Mouse (Mus musculus): Measurements from ENCODE around the gene Rtn4rl1. TPM values are rescaled to one million over a fixed set of nuclear protein-coding genes. Genes with fewer than 3 reads are reported as not detected.

Gene Rtn4rl1
- polyA plus RNA-seq, 1 experiment, result 0.40 TPM

GRCm38 (mm10) chr11:75270985-75271434, 77.4 kb downstream of the Rtn4rl1 start:
- Histone ChIP-seq H3K4me3 (ENCODE audit: insufficient read depth, poor library complexity, severe bottlenecking) (no peak overlapping the region), H3K36me3 (ENCODE audit: control insufficient read depth, insufficient read depth) (no peaks in the 10 kb centered on the region), H3K79me2 (ENCODE audit: control insufficient read depth, insufficient read depth) (no peaks in the 10 kb centered on the region), H3ac (ENCODE audit: control insufficient read depth, insufficient read length, low read depth) (no peak overlapping the region), H3K79me3 (ENCODE audit: low read depth) (no peaks in the 10 kb centered on the region), H3K27me3 (ENCODE audit: control insufficient read depth, insufficient read depth, insufficient read length) (peaks cover 10% of the 10 kb centered on the region)
- TF ChIP-seq CEBPB (IDR thresholded peaks at IDR 0.05; ENCODE audit: low read depth) (no peak), MYOD1 (IDR thresholded peaks at IDR 0.05; ENCODE audit: control insufficient read depth, insufficient read length, low read depth) (no peak), USF1 (IDR thresholded peaks at IDR 0.05; ENCODE audit: low read depth) (no peak), FOSL1 (IDR thresholded peaks at IDR 0.05; ENCODE audit: insufficient read depth, low read length, poor library complexity, severe bottlenecking) (no peak), MYOG (IDR thresholded peaks at IDR 0.05; ENCODE audit: control insufficient read depth, extremely low read depth, insufficient read length) (no peak), CTCF (IDR thresholded peaks at IDR 0.05; ENCODE audit: control insufficient read depth, insufficient read depth, insufficient read length) (no peak), MAX (IDR thresholded peaks at IDR 0.05) (no peak)

- no peak overlapping the region for H3ac ChIP-seq (ENCODE audit: control insufficient read depth, insufficient read length, low read depth)
- no peak overlapping the region for H3K4me3 ChIP-seq (ENCODE audit: insufficient read depth, poor library complexity, severe bottlenecking)
- peaks cover 14% of the 10 kb centered on the region for H3K27me3 ChIP-seq (ENCODE audit: control insufficient read depth, insufficient read depth, insufficient read length)
- H3K36me3 ChIP-seq (ENCODE audit: control insufficient read depth, insufficient read depth), result no peaks in the 10 kb centered on the region
- TF ChIP-seq FOSL1 (IDR thresholded peaks at IDR 0.05; ENCODE audit: insufficient read depth, low read length, poor library complexity, severe bottlenecking), result no peak
- no peak for TF ChIP-seq USF1 (IDR thresholded peaks at IDR 0.05; ENCODE audit: low read depth)
- TF ChIP-seq MYOD1 (IDR thresholded peaks at IDR 0.05; ENCODE audit: control insufficient read depth, insufficient read length, low read depth), result no peak
- no peaks in the 10 kb centered on the region for H3K79me3 ChIP-seq (ENCODE audit: low read depth)
- H3K79me2 ChIP-seq (ENCODE audit: control insufficient read depth, insufficient read depth), result no peaks in the 10 kb centered on the region
Observed at GRCm38 (mm10) chr11:75273466-75273865, 79.9 kb downstream of the Rtn4rl1 start.

GRCm38 (mm10) chr11:75275035-75275434, 81.5 kb downstream of the Rtn4rl1 start:
- peaks cover 17% of the 10 kb centered on the region for H3K27me3 ChIP-seq (ENCODE audit: control insufficient read depth, insufficient read depth, insufficient read length)
- TF ChIP-seq CEBPB (IDR thresholded peaks at IDR 0.05; ENCODE audit: low read depth), result no peak
- no peak for TF ChIP-seq USF1 (IDR thresholded peaks at IDR 0.05; ENCODE audit: low read depth)
- no peaks in the 10 kb centered on the region for H3K36me3 ChIP-seq (ENCODE audit: control insufficient read depth, insufficient read depth)
- H3K79me2 ChIP-seq (ENCODE audit: control insufficient read depth, insufficient read depth), result no peaks in the 10 kb centered on the region
- H3K79me3 ChIP-seq (ENCODE audit: low read depth), result no peaks in the 10 kb centered on the region
- H3K4me3 ChIP-seq (ENCODE audit: insufficient read depth, poor library complexity, severe bottlenecking), result no peak overlapping the region
- H3ac ChIP-seq (ENCODE audit: control insufficient read depth, insufficient read length, low read depth), result no peak overlapping the region

- H3K79me3 ChIP-seq (ENCODE audit: low read depth), result no peaks in the 10 kb centered on the region
- H3ac ChIP-seq (ENCODE audit: control insufficient read depth, insufficient read length, low read depth), result no peak overlapping the region
- TF ChIP-seq MYOD1 (IDR thresholded peaks at IDR 0.05; ENCODE audit: control insufficient read depth, insufficient read length, low read depth) (no peak), MYOG (IDR thresholded peaks at IDR 0.05; ENCODE audit: control insufficient read depth, extremely low read depth, insufficient read length) (no peak), CEBPB (IDR thresholded peaks at IDR 0.05; ENCODE audit: low read depth) (no peak), CTCF (IDR thresholded peaks at IDR 0.05; ENCODE audit: control insufficient read depth, insufficient read depth, insufficient read length) (no peak), FOSL1 (IDR thresholded peaks at IDR 0.05; ENCODE audit: insufficient read depth, low read length, poor library complexity, severe bottlenecking) (no peak), MAX (IDR thresholded peaks at IDR 0.05) (no peak), USF1 (IDR thresholded peaks at IDR 0.05; ENCODE audit: low read depth) (no peak)
- no peaks in the 10 kb centered on the region for H3K79me2 ChIP-seq (ENCODE audit: control insufficient read depth, insufficient read depth)
- peaks cover 36% of the 10 kb centered on the region for H3K27me3 ChIP-seq (ENCODE audit: control insufficient read depth, insufficient read depth, insufficient read length)
- no peak overlapping the region for H3K4me3 ChIP-seq (ENCODE audit: insufficient read depth, poor library complexity, severe bottlenecking)
- H3K36me3 ChIP-seq (ENCODE audit: control insufficient read depth, insufficient read depth), result no peaks in the 10 kb centered on the region
Observed at GRCm38 (mm10) chr11:75278115-75278514, 84.5 kb downstream of the Rtn4rl1 start.

- no peaks in the 10 kb centered on the region for H3K79me3 ChIP-seq (ENCODE audit: low read depth)
- no peak overlapping the region for H3ac ChIP-seq (ENCODE audit: control insufficient read depth, insufficient read length, low read depth)
- H3K27me3 ChIP-seq (ENCODE audit: control insufficient read depth, insufficient read depth, insufficient read length), result peaks cover 30% of the 10 kb centered on the region
- TF ChIP-seq MYOG (IDR thresholded peaks at IDR 0.05; ENCODE audit: control insufficient read depth, extremely low read depth, insufficient read length) (no peak), FOSL1 (IDR thresholded peaks at IDR 0.05; ENCODE audit: insufficient read depth, low read length, poor library complexity, severe bottlenecking) (no peak), MAX (IDR thresholded peaks at IDR 0.05) (no peak), CEBPB (IDR thresholded peaks at IDR 0.05; ENCODE audit: low read depth) (no peak), USF1 (IDR thresholded peaks at IDR 0.05; ENCODE audit: low read depth) (no peak), CTCF (IDR thresholded peaks at IDR 0.05; ENCODE audit: control insufficient read depth, insufficient read depth, insufficient read length) (no peak), MYOD1 (IDR thresholded peaks at IDR 0.05; ENCODE audit: control insufficient read depth, insufficient read length, low read depth) (no peak)
- H3K79me2 ChIP-seq (ENCODE audit: control insufficient read depth, insufficient read depth), result no peaks in the 10 kb centered on the region
- H3K4me3 ChIP-seq (ENCODE audit: insufficient read depth, poor library complexity, severe bottlenecking), result no peak overlapping the region
- H3K36me3 ChIP-seq (ENCODE audit: control insufficient read depth, insufficient read depth), result no peaks in the 10 kb centered on the region
Observed at GRCm38 (mm10) chr11:75279013-75279341, 85.4 kb downstream of the Rtn4rl1 start.

GRCm38 (mm10) chr11:75279342-75280065, 85.9 kb downstream of the Rtn4rl1 start:
- Histone ChIP-seq H3K36me3 (ENCODE audit: control insufficient read depth, insufficient read depth) (no peaks in the 10 kb centered on the region), H3K79me2 (ENCODE audit: control insufficient read depth, insufficient read depth) (no peaks in the 10 kb centered on the region), H3K79me3 (ENCODE audit: low read depth) (no peaks in the 10 kb centered on the region), H3K27me3 (ENCODE audit: control insufficient read depth, insufficient read depth, insufficient read length) (peaks cover 30% of the 10 kb centered on the region), H3ac (ENCODE audit: control insufficient read depth, insufficient read length, low read depth) (no peak overlapping the region), H3K4me3 (ENCODE audit: insufficient read depth, poor library complexity, severe bottlenecking) (no peak overlapping the region)
- no peak for TF ChIP-seq MYOD1 (IDR thresholded peaks at IDR 0.05; ENCODE audit: control insufficient read depth, insufficient read length, low read depth)
- TF ChIP-seq USF1 (IDR thresholded peaks at IDR 0.05; ENCODE audit: low read depth), result no peak
- TF ChIP-seq FOSL1 (IDR thresholded peaks at IDR 0.05; ENCODE audit: insufficient read depth, low read length, poor library complexity, severe bottlenecking), result no peak
- TF ChIP-seq CTCF (IDR thresholded peaks at IDR 0.05; ENCODE audit: control insufficient read depth, insufficient read depth, insufficient read length), result no peak
- TF ChIP-seq CEBPB (IDR thresholded peaks at IDR 0.05; ENCODE audit: low read depth), result no peak
- no peak for TF ChIP-seq MYOG (IDR thresholded peaks at IDR 0.05; ENCODE audit: control insufficient read depth, extremely low read depth, insufficient read length)
- TF ChIP-seq MAX (IDR thresholded peaks at IDR 0.05), result no peak

Data from C2C12 (cell line).